Mouse (Mus musculus) stomach, postnatal 0 days (tissue): Measurements from ENCODE around the gene Zhx3. TPM values are rescaled to one million over a fixed set of nuclear protein-coding genes. Genes with fewer than 3 reads are reported as not detected.

Experiments used
- ATAC-seq: fragments of 200-750 bp; cut with Nextera tagmentation; 2 replicates; pipeline ENCODE4 v1.8.0; 2017; ENCODE audit not compliant: low FRiP score, low TSS enrichment
- DNase-seq: peaks from one replicate; pipeline ENCODE4 v3.0.0-alpha.2; 2016; ENCODE audit warnings: low spot score
- H3K27ac ChIP-seq: fragments of 300-500 bp; sonication (generic); replicated peaks from 2 replicates; pipeline ENCODE4 v1.5.1; 2014; ENCODE audit warnings: mild to moderate bottlenecking, control low read depth
- H3K27me3 ChIP-seq: fragments of 300-500 bp; sonication (generic); 2 replicates; pipeline ENCODE4 v1.6.1; 2014; ENCODE audit warnings: low read length; ENCODE audit not compliant: control insufficient read depth, insufficient read depth
- H3K36me3 ChIP-seq: fragments of 300-500 bp; sonication (generic); 2 replicates; pipeline ENCODE4 v1.6.1; 2014; ENCODE audit warnings: low read length, mixed read lengths; ENCODE audit not compliant: control insufficient read depth, insufficient read depth
- H3K4me1 ChIP-seq: fragments of 300-500 bp; sonication (generic); replicated peaks from 2 replicates; pipeline ENCODE4 v1.6.1; 2014; ENCODE audit warnings: antibody characterized with exemption; ENCODE audit not compliant: control insufficient read depth, insufficient read depth
- H3K4me2 ChIP-seq: fragments of 300-500 bp; sonication (generic); replicated peaks from 2 replicates; pipeline ENCODE4 v1.6.1; 2014; ENCODE audit warnings: low read depth, mild to moderate bottlenecking, control low read depth, moderate library complexity
- H3K4me3 ChIP-seq: fragments of 300-500 bp; sonication (generic); 2 replicates; pipeline ENCODE4 v1.5.1; 2014; ENCODE audit warnings: low read depth, low read length, control low read depth
- H3K9ac ChIP-seq: fragments of 300-500 bp; sonication (generic); 2 replicates; pipeline ENCODE4 v1.6.1; 2014; ENCODE audit warnings: mild to moderate bottlenecking, low read length, control low read depth, mixed read lengths
- H3K9me3 ChIP-seq: fragments of 300-500 bp; sonication (generic); 2 replicates; pipeline ENCODE4 v1.6.1; 2016; ENCODE audit warnings: low read length; ENCODE audit not compliant: control insufficient read depth
- CTCF ChIP-seq: IDR thresholded peaks from 2 replicates; pipeline ENCODE4 v1.5.1; 2016; ENCODE audit warnings: antibody characterized with exemption, low read depth, mild to moderate bottlenecking, moderate library complexity
- EP300 ChIP-seq: optimal IDR thresholded peaks from 2 replicates; pipeline ENCODE3; 2016; ENCODE audit warnings: antibody characterized with exemption
- WGBS: fragments of 180-500 bp; shearing (Covaris S2); extraction: QIAGEN DNeasy Blood & Tissue Kit; methylation state at CpG from one replicate; pipeline ENCODE4 v1.1.7; 2014; 5-methylcytosine and 5-hydroxymethylcytosine counted together
- polyA plus RNA-seq: library from polyadenylated mRNA; unstranded; fragments of >200 nt; fragmentation: Nextera tagmentation; extraction: Ambion mirVana; gene quantifications from 2 replicates; pipeline ENCODE4 v1.2.1, GENCODE M21; 2015

The Zhx3 gene
- polyA plus RNA-seq, 1 experiment from 2014 or later, result 4.5 TPM

DNA sequence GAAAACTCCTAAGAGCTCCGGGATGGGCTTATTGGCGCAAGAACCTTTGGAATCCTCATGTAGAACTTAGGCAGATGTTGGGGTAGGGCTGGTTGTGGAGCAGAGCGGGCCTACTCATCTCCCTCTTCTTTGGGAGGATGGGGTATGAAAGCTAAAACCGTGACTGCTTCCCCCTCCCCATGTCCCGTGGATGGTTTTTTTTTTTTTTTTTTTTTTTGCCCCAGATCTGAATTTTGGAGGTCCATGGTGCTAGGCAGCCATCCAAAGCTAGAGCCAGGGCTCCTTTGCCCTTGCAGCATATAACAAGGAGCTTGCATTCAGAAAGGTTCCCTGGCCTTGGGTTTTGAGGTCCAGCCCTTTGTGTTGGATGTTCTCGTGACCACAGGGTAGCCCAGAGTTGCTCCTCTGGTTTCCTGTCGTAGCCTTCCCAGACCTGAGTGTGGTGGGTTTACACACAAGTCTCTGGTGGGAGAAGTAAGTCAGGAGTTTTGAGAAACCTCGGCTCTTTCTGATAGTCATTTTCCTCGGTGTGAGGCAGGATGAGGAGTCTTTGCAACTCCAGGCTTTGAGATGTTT, 140.3 kb downstream of the Zhx3 start:
- peak overlapping the region; percentile 92 for H3K4me3 ChIP-seq
- no peak for TF ChIP-seq CTCF
- no peak for TF ChIP-seq EP300

DNA sequence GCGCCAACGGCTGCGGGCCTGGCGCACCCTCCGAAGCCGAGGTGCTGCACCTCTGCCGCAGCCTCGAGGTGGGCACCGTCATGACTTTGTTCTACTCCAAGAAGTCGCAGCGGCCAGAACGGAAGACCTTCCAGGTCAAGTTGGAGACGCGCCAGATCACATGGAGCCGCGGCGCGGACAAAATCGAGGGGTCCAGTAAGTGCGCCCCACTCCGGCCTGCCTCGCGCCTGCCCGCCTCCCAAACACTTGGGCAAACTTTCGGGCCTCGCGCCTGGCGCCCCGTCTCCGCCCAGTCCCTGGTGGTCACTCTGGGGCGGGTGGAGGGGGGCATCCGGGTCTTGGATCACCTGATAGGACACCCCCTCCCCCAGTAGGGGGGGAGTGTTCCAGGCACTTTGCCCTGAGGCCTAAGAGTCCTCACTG, 140.9 kb downstream of the Zhx3 start:
- TF ChIP-seq CTCF, result peak; percentile 36; the same call in 1 of the 2 replicates
- no peak for TF ChIP-seq EP300
- Histone ChIP-seq H3K27me3 (no peaks in the 10 kb centered on the region), H3K4me3 (peak overlapping the region; percentile 92), H3K9me3 (no peaks in the 10 kb centered on the region), H3K4me1 (peaks cover 7% of the 10 kb centered on the region; the same call in 1 of the 2 replicates), H3K4me2 (peak overlapping the region; percentile 92), H3K36me3 (no peaks in the 10 kb centered on the region), H3K27ac (peak overlapping the region; percentile 95), H3K9ac (peak overlapping the region; percentile 96)
- WGBS, result under 1% methylated on average over 31 of the region's 32 CpGs
- DNase-seq (peak; percentile 59), ATAC-seq (peak; percentile 15)

More for the DNA sequence above, 140.3 kb downstream of the Zhx3 start:
- peak overlapping the region; percentile 92 for H3K4me2 ChIP-seq
- no peaks in the 10 kb centered on the region for H3K36me3 ChIP-seq
- ATAC-seq (no peak), DNase-seq (no peak)
- H3K27ac ChIP-seq, result no peak overlapping the region; the same call in 1 of the 2 replicates
- no peaks in the 10 kb centered on the region for H3K27me3 ChIP-seq
- no peaks in the 10 kb centered on the region for H3K9me3 ChIP-seq
- WGBS, result 15% methylated on average over 9 of the region's 9 CpGs
- peak overlapping the region; percentile 96 for H3K9ac ChIP-seq
- H3K4me1 ChIP-seq, result peaks cover 7% of the 10 kb centered on the region; the same call in 1 of the 2 replicates

DNA sequence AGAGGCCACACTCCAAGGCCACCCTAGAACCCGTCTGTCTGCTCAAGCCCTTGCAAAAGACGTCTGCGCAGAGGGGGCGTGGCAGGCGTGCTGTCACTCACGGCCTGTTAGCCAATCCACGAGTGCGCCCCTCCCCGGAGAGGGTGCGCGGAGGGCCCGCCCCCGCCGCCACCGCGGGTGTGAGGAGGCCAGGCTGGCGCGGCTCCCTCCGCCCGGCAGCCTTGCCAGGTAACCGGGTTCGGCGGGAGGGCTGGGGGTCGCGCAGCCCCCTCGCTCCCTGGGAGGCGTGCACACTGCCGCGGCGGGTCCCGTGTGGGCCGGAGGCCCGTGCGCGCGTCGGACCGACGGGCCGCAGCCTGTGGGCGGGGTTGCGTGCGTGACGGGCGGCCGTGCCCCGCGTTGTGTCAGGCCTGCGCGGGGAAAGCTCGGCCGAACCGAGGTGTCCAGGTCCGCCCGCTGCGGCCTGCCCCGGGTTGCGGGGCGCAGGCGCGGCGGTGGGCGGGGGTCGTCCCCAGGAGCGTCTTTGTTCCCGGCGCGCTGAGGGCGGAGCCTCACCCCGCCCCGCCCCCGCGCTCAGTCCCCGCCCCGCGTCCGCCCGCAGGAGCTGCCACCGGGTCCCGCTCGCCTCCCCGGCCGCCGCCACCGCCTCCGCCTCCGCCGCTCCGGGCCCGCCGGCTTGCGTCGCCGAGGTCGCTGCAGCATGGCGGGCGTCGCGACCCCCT, 141.5 kb downstream of the Zhx3 start, which contains the start of gene Plcg1:
Gene Plcg1 (plus strand): TSS at position 184 of the 722 bp plus-strand sequence.
- Histone ChIP-seq H3K4me1 (peaks cover 7% of the 10 kb centered on the region; the same call in 1 of the 2 replicates), H3K4me2 (peak within 1 kb of the TSS; percentile 92), H3K4me3 (peak within 1 kb of the TSS; percentile 92), H3K36me3 (no peaks in the 10 kb centered on the region), H3K27me3 (no peaks in the 10 kb centered on the region), H3K9me3 (no peaks in the 10 kb centered on the region), H3K27ac (peak within 1 kb of the TSS; percentile 95), H3K9ac (peak within 1 kb of the TSS; percentile 96)
- ATAC-seq, result peak; percentile 95
- WGBS, result under 1% methylated on average over 61 of the region's 99 CpGs
- TF ChIP-seq CTCF (no peak; the same call in 1 of the 2 replicates), EP300 (no peak)
- peak; percentile 96 for DNase-seq

- ATAC-seq, result no peak
- peak overlapping the region; percentile 92 for H3K4me2 ChIP-seq
- peak overlapping the region; percentile 96 for H3K9ac ChIP-seq
- peak overlapping the region; percentile 92 for H3K4me3 ChIP-seq
- H3K4me1 ChIP-seq, result 0 out of 2 replicates have a peak, but pooled peaks cover 7% of the 10 kb centered on the region
- no peaks in the 10 kb centered on the region for H3K9me3 ChIP-seq
- WGBS, result 5% methylated on average over 19 of the region's 19 CpGs
- TF ChIP-seq CTCF, result no peak
- no peaks in the 10 kb centered on the region for H3K27me3 ChIP-seq
- no peaks in the 10 kb centered on the region for H3K36me3 ChIP-seq
- no peak overlapping the region for H3K27ac ChIP-seq
- DNase-seq, result no peak
Measured at GRCm38 (mm10) chr2:160730797-160731116, 142.0 kb downstream of the Zhx3 start.

DNA sequence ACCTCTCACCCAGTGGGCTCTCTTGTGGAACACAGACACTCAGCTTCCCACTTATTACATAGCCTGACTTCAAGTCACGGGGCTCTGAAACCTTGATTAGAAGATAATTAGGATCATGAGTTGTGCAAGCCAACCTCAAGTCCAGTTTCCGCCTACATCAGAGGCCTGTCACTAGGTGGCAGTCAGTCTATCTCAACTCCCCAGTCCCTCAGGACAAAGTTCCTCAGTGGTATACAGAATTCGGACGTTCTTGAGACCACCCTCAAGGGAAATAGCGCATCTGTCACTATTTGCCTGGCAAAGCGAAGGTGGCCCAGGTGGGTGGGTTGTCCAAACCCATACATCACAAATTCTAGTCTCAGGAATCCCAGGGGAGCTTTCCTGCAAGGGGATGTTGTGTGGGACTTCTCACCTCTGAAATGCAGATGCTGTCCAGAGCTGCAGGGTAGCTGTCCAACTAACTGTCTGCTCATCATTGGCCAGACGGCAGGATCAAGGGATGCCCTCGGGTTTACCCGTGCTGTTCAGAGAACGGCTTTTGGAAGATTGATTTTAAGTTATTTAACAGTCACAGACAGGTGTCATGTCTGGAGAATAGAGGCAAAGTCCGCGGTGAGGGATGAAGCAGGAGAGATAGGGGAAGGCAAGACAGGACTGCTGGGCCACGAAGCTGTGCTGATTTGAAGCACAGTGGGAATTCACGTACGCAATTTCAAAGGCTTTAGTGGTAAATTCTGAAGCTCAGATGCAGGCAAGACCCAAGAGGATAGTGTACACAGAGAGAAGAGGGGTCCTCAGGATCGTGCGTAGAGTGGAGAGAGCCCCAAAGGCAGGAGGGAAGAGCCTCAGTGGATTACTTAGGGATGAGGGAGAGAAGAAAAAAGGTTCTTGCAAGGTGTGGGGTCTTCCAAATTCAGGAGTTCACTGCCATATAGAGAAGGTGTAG, 142.7 kb downstream of the Zhx3 start:
- 22% methylated on average over 17 of the region's 17 CpGs for WGBS
- peak overlapping the region; percentile 92; the same call in 1 of the 2 replicates for H3K4me3 ChIP-seq
- TF ChIP-seq CTCF, result peak; percentile 74
- no peak for TF ChIP-seq EP300
- DNase-seq, result peak; percentile 36
- no peak for ATAC-seq
- H3K27ac ChIP-seq, result peak overlapping the region; percentile 41
- peak overlapping the region; percentile 96 for H3K9ac ChIP-seq
- H3K9me3 ChIP-seq, result no peaks in the 10 kb centered on the region
- peak overlapping the region; percentile 92 for H3K4me2 ChIP-seq
- H3K4me1 ChIP-seq, result 0 out of 2 replicates have a peak, but pooled peaks cover 7% of the 10 kb centered on the region
- H3K27me3 ChIP-seq, result no peaks in the 10 kb centered on the region
- H3K36me3 ChIP-seq, result no peaks in the 10 kb centered on the region
